Mouse (Mus musculus): ENCODE results near the gene Rcor1. TPM values are rescaled to one million over a fixed set of nuclear protein-coding genes. Genes with fewer than 3 reads are reported as not detected.

Gene Rcor1
- polyA plus RNA-seq, 1 experiment from 2014 or later: 17.0 TPM

GRCm38 (mm10) chr12:110994666-110995065, 44.5 kb upstream of the Rcor1 start:
- Histone ChIP-seq H3K9me3 (ENCODE audit: low read depth, low read length) (0 out of 2 replicates have a peak, but pooled peaks cover 2% of the 10 kb centered on the region), H3K4me2 (no peak overlapping the region), H3K27ac (ENCODE audit: low read depth) (no peak overlapping the region), H3K4me1 (ENCODE audit: insufficient read depth) (no peaks in the 10 kb centered on the region), H3K36me3 (ENCODE audit: insufficient read depth) (no peaks in the 10 kb centered on the region), H3K27me3 (ENCODE audit: insufficient read depth, low read length) (no peaks in the 10 kb centered on the region), H3K4me3 (ENCODE audit: low read depth, low read length) (no peak overlapping the region), H3K9ac (no peak overlapping the region)
- DNase-seq (no peak), ATAC-seq (ENCODE audit: insufficient read depth) (no peak)
- TF ChIP-seq CTCF (IDR thresholded peaks at IDR 0.05; ENCODE audit: low read depth): no peak
- 27% methylated on average over 12 of the region's 12 CpGs for WGBS

GRCm38 (mm10) chr12:110998092-110998491, 41.1 kb upstream of the Rcor1 start:
- WGBS: 96% methylated on average over 11 of the region's 11 CpGs

GRCm38 (mm10) chr12:110999820-111000219, 39.3 kb upstream of the Rcor1 start:
- ATAC-seq (ENCODE audit: insufficient read depth) (no peak), DNase-seq (no peak)
- H3K36me3 ChIP-seq (ENCODE audit: insufficient read depth): no peaks in the 10 kb centered on the region
- H3K27me3 ChIP-seq (ENCODE audit: insufficient read depth, low read length): no peaks in the 10 kb centered on the region
- no peak overlapping the region for H3K27ac ChIP-seq (ENCODE audit: low read depth)
- no peaks in the 10 kb centered on the region for H3K4me1 ChIP-seq (ENCODE audit: insufficient read depth)
- no peak overlapping the region for H3K9ac ChIP-seq
- WGBS: 46% methylated on average over 1 of the region's 2 CpGs
- 0 out of 2 replicates have a peak, but pooled peaks cover 2% of the 10 kb centered on the region for H3K9me3 ChIP-seq (ENCODE audit: low read depth, low read length)
- no peak for TF ChIP-seq CTCF (IDR thresholded peaks at IDR 0.05; ENCODE audit: low read depth)
- H3K4me2 ChIP-seq: no peak overlapping the region
- H3K4me3 ChIP-seq (ENCODE audit: low read depth, low read length): no peak overlapping the region

More at GRCm38 (mm10) chr12:110998092-110998491, 41.1 kb upstream of the Rcor1 start:
- ATAC-seq (ENCODE audit: insufficient read depth) (no peak), DNase-seq (no peak)
- TF ChIP-seq CTCF (IDR thresholded peaks at IDR 0.05; ENCODE audit: low read depth): no peak
- Histone ChIP-seq H3K36me3 (ENCODE audit: insufficient read depth) (no peaks in the 10 kb centered on the region), H3K9me3 (ENCODE audit: low read depth, low read length) (0 out of 2 replicates have a peak, but pooled peaks cover 2% of the 10 kb centered on the region), H3K9ac (no peak overlapping the region), H3K4me1 (ENCODE audit: insufficient read depth) (no peaks in the 10 kb centered on the region), H3K4me3 (ENCODE audit: low read depth, low read length) (no peak overlapping the region), H3K27me3 (ENCODE audit: insufficient read depth, low read length) (no peaks in the 10 kb centered on the region), H3K27ac (ENCODE audit: low read depth) (no peak overlapping the region), H3K4me2 (no peak overlapping the region)

DNA sequence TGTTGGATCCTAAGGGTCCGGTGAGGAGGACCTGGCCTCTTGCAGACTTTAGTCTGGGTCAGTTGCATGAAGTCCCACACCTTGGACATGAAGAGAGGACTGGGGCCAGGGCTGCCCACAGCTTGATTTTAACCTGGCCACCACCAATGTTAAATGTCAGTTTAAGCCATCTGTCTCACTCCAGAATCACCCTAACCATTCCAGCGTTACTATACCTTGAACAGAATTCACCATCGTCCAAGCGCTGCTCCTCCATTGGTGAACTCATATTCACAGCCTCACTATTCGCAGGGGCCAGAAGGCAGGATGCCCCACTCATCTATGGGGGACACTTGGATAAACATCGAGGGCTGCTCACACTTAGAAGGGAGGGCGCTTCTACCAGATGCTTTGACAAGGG, 38.2 kb upstream of the Rcor1 start:
- no peaks in the 10 kb centered on the region for H3K27me3 ChIP-seq (ENCODE audit: insufficient read depth, low read length)
- no peak overlapping the region for H3K27ac ChIP-seq (ENCODE audit: low read depth)
- ATAC-seq (ENCODE audit: insufficient read depth) (no peak; the same call in 1 of the 2 replicates), DNase-seq (no peak)
- H3K9ac ChIP-seq: no peak overlapping the region
- TF ChIP-seq CTCF (IDR thresholded peaks at IDR 0.05; ENCODE audit: low read depth): no peak
- H3K9me3 ChIP-seq (ENCODE audit: low read depth, low read length): 0 out of 2 replicates have a peak, but pooled peaks cover 2% of the 10 kb centered on the region
- H3K36me3 ChIP-seq (ENCODE audit: insufficient read depth): no peaks in the 10 kb centered on the region
- WGBS: 87% methylated on average over 7 of the region's 7 CpGs
- H3K4me1 ChIP-seq (ENCODE audit: insufficient read depth): no peaks in the 10 kb centered on the region
- H3K4me3 ChIP-seq (ENCODE audit: low read depth, low read length): no peak overlapping the region
- no peak overlapping the region for H3K4me2 ChIP-seq

DNA sequence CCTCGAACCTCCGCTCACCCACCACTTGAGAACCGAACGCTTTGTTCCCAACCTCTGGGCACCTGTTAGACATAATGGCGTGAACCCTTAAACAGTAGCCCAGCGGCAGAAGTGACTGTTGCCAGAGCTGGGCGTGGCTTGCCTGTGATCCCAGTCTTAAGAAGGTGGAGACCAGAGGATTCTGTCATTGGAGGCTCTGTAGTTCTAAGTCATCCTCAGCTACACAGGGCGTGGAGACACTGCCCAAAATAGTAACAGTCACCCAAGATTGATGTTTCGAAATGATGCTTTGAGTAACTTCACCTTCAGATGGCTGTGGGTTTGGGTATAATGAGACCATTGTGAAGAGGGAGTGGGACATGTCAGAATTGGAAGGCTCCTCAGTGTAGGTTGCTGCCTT, 35.0 kb upstream of the Rcor1 start:
- no peak overlapping the region for H3K4me2 ChIP-seq

DNA sequence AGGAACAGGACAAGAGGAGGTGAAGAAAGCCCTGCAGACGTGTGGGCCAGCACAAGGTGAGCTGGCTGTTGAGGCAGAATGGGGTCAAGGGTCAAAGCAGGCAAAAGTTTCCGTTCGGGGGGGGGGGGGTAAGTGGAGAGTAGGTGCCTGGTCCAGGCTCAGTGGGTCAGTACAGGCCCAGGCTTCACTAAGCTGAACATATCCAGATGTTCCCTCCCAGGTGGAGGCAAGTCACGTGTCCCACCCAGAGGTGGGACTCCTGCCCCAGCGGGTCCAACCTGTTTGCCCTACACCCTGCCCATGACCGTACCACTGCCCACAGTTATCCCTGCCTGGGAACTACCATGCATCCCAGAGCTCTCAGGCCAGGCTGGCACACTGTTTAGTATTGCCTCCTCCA, 33.3 kb upstream of the Rcor1 start:
- no peak overlapping the region for H3K4me2 ChIP-seq
- peaks cover 15% of the 10 kb centered on the region for H3K4me1 ChIP-seq (ENCODE audit: insufficient read depth)
- H3K9me3 ChIP-seq (ENCODE audit: low read depth, low read length): no peaks in the 10 kb centered on the region
- H3K4me3 ChIP-seq (ENCODE audit: low read depth, low read length): no peak overlapping the region
- H3K9ac ChIP-seq: no peak overlapping the region
- no peak overlapping the region for H3K27ac ChIP-seq (ENCODE audit: low read depth)
- no peaks in the 10 kb centered on the region for H3K27me3 ChIP-seq (ENCODE audit: insufficient read depth, low read length)
- TF ChIP-seq CTCF (IDR thresholded peaks at IDR 0.05; ENCODE audit: low read depth): no peak
- no peak for DNase-seq
- no peaks in the 10 kb centered on the region for H3K36me3 ChIP-seq (ENCODE audit: insufficient read depth)
- ATAC-seq (ENCODE audit: insufficient read depth): peak; percentile 24; the same call in 1 of the 2 replicates
- WGBS: 66% methylated on average over 6 of the region's 6 CpGs

More for the DNA sequence above, 35.0 kb upstream of the Rcor1 start:
- no peak overlapping the region for H3K27ac ChIP-seq (ENCODE audit: low read depth)
- peaks cover 15% of the 10 kb centered on the region for H3K4me1 ChIP-seq (ENCODE audit: insufficient read depth)
- H3K9me3 ChIP-seq (ENCODE audit: low read depth, low read length): no peaks in the 10 kb centered on the region
- H3K4me3 ChIP-seq (ENCODE audit: low read depth, low read length): no peak overlapping the region
- no peaks in the 10 kb centered on the region for H3K27me3 ChIP-seq (ENCODE audit: insufficient read depth, low read length)
- 71% methylated on average over 9 of the region's 9 CpGs for WGBS
- ATAC-seq (ENCODE audit: insufficient read depth): no peak
- DNase-seq: no peak
- no peak overlapping the region for H3K9ac ChIP-seq
- TF ChIP-seq CTCF (IDR thresholded peaks at IDR 0.05; ENCODE audit: low read depth): no peak
- no peaks in the 10 kb centered on the region for H3K36me3 ChIP-seq (ENCODE audit: insufficient read depth)

GRCm38 (mm10) chr12:111006339-111006738, 32.8 kb upstream of the Rcor1 start:
- WGBS: 40% methylated on average over 5 of the region's 5 CpGs
- ATAC-seq (ENCODE audit: insufficient read depth): 0 out of 2 replicates have a peak, but pooled peaks have one; percentile 18
- peaks cover 15% of the 10 kb centered on the region for H3K4me1 ChIP-seq (ENCODE audit: insufficient read depth)
- DNase-seq: no peak
- peak overlapping the region; percentile 55; the same call in 1 of the 2 replicates for H3K27ac ChIP-seq (ENCODE audit: low read depth)
- H3K9ac ChIP-seq: no peak overlapping the region
- no peaks in the 10 kb centered on the region for H3K36me3 ChIP-seq (ENCODE audit: insufficient read depth)
- no peaks in the 10 kb centered on the region for H3K27me3 ChIP-seq (ENCODE audit: insufficient read depth, low read length)
- no peak overlapping the region for H3K4me2 ChIP-seq
- no peaks in the 10 kb centered on the region for H3K9me3 ChIP-seq (ENCODE audit: low read depth, low read length)
- TF ChIP-seq CTCF (IDR thresholded peaks at IDR 0.05; ENCODE audit: low read depth): no peak
- H3K4me3 ChIP-seq (ENCODE audit: low read depth, low read length): no peak overlapping the region

Measured in lung, embryonic 14.5 days (tissue).